Mouse (Mus musculus) lung, embryonic 16.5 days (tissue): ENCODE data around the gene Ska2. TPM values are rescaled to one million over a fixed set of nuclear protein-coding genes. Genes with fewer than 3 reads are reported as not detected.
A peak's percentile ranks its signal among the peaks of the same experiment; 100 is the strongest.

Source experiments
- ATAC-seq: fragments of 200-750 bp; cut with Nextera tagmentation; 2 replicates; pipeline ENCODE4 v1.8.0; 2017; ENCODE audit warnings: low read depth, mild to moderate bottlenecking, moderate library complexity
- H3K27ac ChIP-seq: fragments of 300-500 bp; sonication (generic); 2 replicates; pipeline ENCODE4 v1.5.1; 2014; ENCODE audit warnings: mild to moderate bottlenecking, control low read depth, low read length
- H3K27me3 ChIP-seq: fragments of 300-500 bp; sonication (generic); 2 replicates; pipeline ENCODE4 v1.6.1; 2014; ENCODE audit warnings: low read depth, low read length, mixed read lengths; ENCODE audit not compliant: control insufficient read depth, insufficient read depth
- H3K36me3 ChIP-seq: fragments of 300-500 bp; sonication (generic); 2 replicates; pipeline ENCODE4 v1.6.1; 2014; ENCODE audit warnings: low read length; ENCODE audit not compliant: control insufficient read depth, insufficient read depth
- H3K4me1 ChIP-seq: fragments of 300-500 bp; sonication (generic); replicated peaks from 2 replicates; pipeline ENCODE4 v1.6.1; 2014; ENCODE audit warnings: low read length, mixed read lengths; ENCODE audit not compliant: control insufficient read depth, insufficient read depth
- H3K4me2 ChIP-seq: fragments of 300-500 bp; sonication (generic); 2 replicates; pipeline ENCODE4 v1.6.1; 2014; ENCODE audit warnings: low read depth, low read length, control low read depth
- H3K4me3 ChIP-seq: fragments of 300-500 bp; sonication (generic); 2 replicates; pipeline ENCODE4 v1.5.1; 2014; ENCODE audit warnings: mild to moderate bottlenecking, low read length, control low read depth
- H3K9ac ChIP-seq: fragments of 300-500 bp; sonication (generic); 2 replicates; pipeline ENCODE4 v1.6.1; 2014; ENCODE audit warnings: low read length, control low read depth
- H3K9me3 ChIP-seq: fragments of 300-500 bp; sonication (generic); 2 replicates; pipeline ENCODE4 v1.6.1; 2016; ENCODE audit warnings: low read length; ENCODE audit not compliant: control insufficient read depth
- WGBS: fragments of 180-500 bp; shearing (Covaris S2); extraction: QIAGEN DNeasy Blood & Tissue Kit; methylation state at CpG from one replicate; pipeline ENCODE4 v1.1.7; 2014; 5-methylcytosine and 5-hydroxymethylcytosine counted together
- polyA plus RNA-seq: library from polyadenylated mRNA; unstranded; fragments of >200 nt; fragmentation: Nextera tagmentation; extraction: Ambion mirVana; gene quantifications from 2 replicates; pipeline ENCODE4 v1.2.1, GENCODE M21; 2015

The Ska2 gene
- 61.7 and 64.4 TPM in 2 replicates for polyA plus RNA-seq

GRCm38 (mm10) chr11:87108755-87109518 is at the start of gene Ska2:
TSS of gene Ska2 (plus strand) at chr11:87109234.
- Histone ChIP-seq H3K36me3 (peaks cover 18% of the 10 kb centered on the region), H3K9me3 (no peaks in the 10 kb centered on the region), H3K9ac (peak within 1 kb of the TSS; percentile 98), H3K4me3 (peak within 1 kb of the TSS; percentile 95), H3K27me3 (no peaks in the 10 kb centered on the region), H3K4me1 (peaks cover 11% of the 10 kb centered on the region), H3K4me2 (peak within 1 kb of the TSS; percentile 58), H3K27ac (peak within 1 kb of the TSS; percentile 93)
- peak; percentile 99 for ATAC-seq
- under 1% methylated on average over 40 of the region's 40 CpGs for WGBS

- H3K4me2 ChIP-seq: no peak overlapping the region
- H3K36me3 ChIP-seq: no peaks in the 10 kb centered on the region
- H3K27ac ChIP-seq: no peak overlapping the region
- H3K27me3 ChIP-seq: no peaks in the 10 kb centered on the region
- no peaks in the 10 kb centered on the region for H3K4me1 ChIP-seq
- ATAC-seq: no peak
- H3K4me3 ChIP-seq: no peak overlapping the region
- 95% methylated on average over 2 of the region's 2 CpGs for WGBS
- H3K9me3 ChIP-seq: no peaks in the 10 kb centered on the region
- H3K9ac ChIP-seq: no peak overlapping the region
These were observed 48.6 kb upstream of the Ska2 start for GRCm38 (mm10) chr11:87060410-87060809.

GRCm38 (mm10) chr11:87062087-87062486 is 46.9 kb upstream of the Ska2 start:
- Histone ChIP-seq H3K4me2 (no peak overlapping the region), H3K9me3 (no peaks in the 10 kb centered on the region), H3K36me3 (no peaks in the 10 kb centered on the region), H3K9ac (no peak overlapping the region), H3K27ac (no peak overlapping the region), H3K27me3 (no peaks in the 10 kb centered on the region), H3K4me1 (no peaks in the 10 kb centered on the region), H3K4me3 (no peak overlapping the region)
- no peak for ATAC-seq
- WGBS: 59% methylated on average over 3 of the region's 3 CpGs

GRCm38 (mm10) chr11:87073343-87073865 is 35.6 kb upstream of the Ska2 start:
- peak; percentile 86 for ATAC-seq
- Histone ChIP-seq H3K9ac (peak overlapping the region; percentile 69), H3K4me3 (peak overlapping the region; percentile 55), H3K27ac (peak overlapping the region; percentile 58; the same call in 1 of the 2 replicates), H3K27me3 (no peaks in the 10 kb centered on the region), H3K9me3 (no peaks in the 10 kb centered on the region), H3K36me3 (peaks cover 10% of the 10 kb centered on the region), H3K4me1 (peaks cover 3% of the 10 kb centered on the region; the same call in 1 of the 2 replicates), H3K4me2 (peak overlapping the region; percentile 97)
- under 1% methylated on average over 24 of the region's 24 CpGs for WGBS

- ATAC-seq: peak; percentile 96
- H3K4me1 ChIP-seq: peaks cover 3% of the 10 kb centered on the region; the same call in 1 of the 2 replicates
- peak within 1 kb of the TSS; percentile 69 for H3K9ac ChIP-seq
- peak within 1 kb of the TSS; percentile 58; the same call in 1 of the 2 replicates for H3K27ac ChIP-seq
- WGBS: under 1% methylated on average over 43 of the region's 43 CpGs
- peak within 1 kb of the TSS; percentile 55 for H3K4me3 ChIP-seq
- peak within 1 kb of the TSS; percentile 97 for H3K4me2 ChIP-seq
- no peaks in the 10 kb centered on the region for H3K9me3 ChIP-seq
- no peaks in the 10 kb centered on the region for H3K27me3 ChIP-seq
- H3K36me3 ChIP-seq: peaks cover 10% of the 10 kb centered on the region
These were observed 35.1 kb upstream of the Ska2 start, which contains the start of gene Gdpd1 for GRCm38 (mm10) chr11:87073866-87074440. TSS of gene Gdpd1 (minus strand) at chr11:87074062.

GRCm38 (mm10) chr11:87083712-87084111 is 25.3 kb upstream of the Ska2 start:
- Histone ChIP-seq H3K36me3 (peaks cover 29% of the 10 kb centered on the region), H3K9me3 (no peaks in the 10 kb centered on the region), H3K27me3 (no peaks in the 10 kb centered on the region), H3K9ac (no peak overlapping the region), H3K4me3 (no peak overlapping the region), H3K4me2 (no peak overlapping the region), H3K4me1 (peaks cover 18% of the 10 kb centered on the region), H3K27ac (no peak overlapping the region)
- no peak for ATAC-seq
- WGBS: 39% methylated on average over 1 of the region's 1 CpGs

GRCm38 (mm10) chr11:87085461-87085860 is 23.6 kb upstream of the Ska2 start:
- Histone ChIP-seq H3K9ac (peak overlapping the region; percentile 84), H3K9me3 (no peaks in the 10 kb centered on the region), H3K36me3 (peaks cover 20% of the 10 kb centered on the region), H3K4me1 (peaks cover 18% of the 10 kb centered on the region), H3K4me2 (peak overlapping the region; percentile 97), H3K27me3 (no peaks in the 10 kb centered on the region), H3K4me3 (peak overlapping the region; percentile 80), H3K27ac (no peak overlapping the region)
- no peak for ATAC-seq
- 78% methylated on average over 13 of the region's 13 CpGs for WGBS

GRCm38 (mm10) chr11:87086290-87086984 is 22.6 kb upstream of the Ska2 start, which contains the start of gene Smg8:
TSS of gene Smg8 (minus strand) at chr11:87086774.
- ATAC-seq: peak; percentile 94
- Histone ChIP-seq H3K4me1 (peaks cover 18% of the 10 kb centered on the region), H3K4me3 (peak within 1 kb of the TSS; percentile 80), H3K36me3 (peaks cover 14% of the 10 kb centered on the region; the same call in 1 of the 2 replicates), H3K4me2 (peak within 1 kb of the TSS; percentile 97), H3K9ac (peak within 1 kb of the TSS; percentile 84), H3K27me3 (no peaks in the 10 kb centered on the region), H3K9me3 (no peaks in the 10 kb centered on the region), H3K27ac (peak within 1 kb of the TSS; percentile 41)
- under 1% methylated on average over 43 of the region's 43 CpGs for WGBS
